Mouse (Mus musculus) limb, embryonic 13.5 days (tissue): ENCODE data around the gene Hlcs. TPM values are rescaled to one million over a fixed set of nuclear protein-coding genes. Genes with fewer than 3 reads are reported as not detected.
A peak's percentile ranks its signal among the peaks of the same experiment; 100 is the strongest.

ENCODE experiments used
- ATAC-seq: fragments of 200-750 bp; cut with Nextera tagmentation; 2 replicates; pipeline ENCODE4 v1.8.0; 2017; ENCODE audit warnings: low read depth, moderate number of reproducible peaks, moderate TSS enrichment; ENCODE audit not compliant: low FRiP score
- H3K27ac ChIP-seq: fragments of 300-500 bp; sonication (generic); 2 replicates; pipeline ENCODE4 v1.5.1; 2015; ENCODE audit warnings: inconsistent platforms, mild to moderate bottlenecking, moderate library complexity
- H3K27me3 ChIP-seq: fragments of 300-500 bp; sonication (generic); 2 replicates; pipeline ENCODE4 v1.6.1; 2015; ENCODE audit warnings: mild to moderate bottlenecking, inconsistent platforms
- H3K36me3 ChIP-seq: fragments of 300-500 bp; sonication (generic); 2 replicates; pipeline ENCODE4 v1.6.1; 2015; ENCODE audit warnings: inconsistent platforms, mild to moderate bottlenecking, moderate library complexity
- H3K4me1 ChIP-seq: fragments of 300-500 bp; sonication (generic); 2 replicates; pipeline ENCODE4 v1.6.1; 2015; ENCODE audit warnings: inconsistent platforms
- H3K4me2 ChIP-seq: fragments of 300-500 bp; sonication (generic); replicated peaks from 2 replicates; pipeline ENCODE4 v1.6.1; 2015; ENCODE audit warnings: inconsistent platforms, mild to moderate bottlenecking, moderate library complexity
- H3K4me3 ChIP-seq: fragments of 300-500 bp; sonication (generic); 2 replicates; pipeline ENCODE4 v1.5.1; 2015; ENCODE audit warnings: moderate library complexity, mild to moderate bottlenecking, inconsistent platforms
- H3K9ac ChIP-seq: fragments of 300-500 bp; sonication (generic); 2 replicates; pipeline ENCODE4 v1.6.1; 2015; ENCODE audit warnings: mild to moderate bottlenecking, inconsistent platforms
- H3K9me3 ChIP-seq: fragments of 300-500 bp; sonication (generic); 2 replicates; pipeline ENCODE4 v1.6.1; 2016; ENCODE audit warnings: inconsistent platforms
- WGBS: fragments of 180-500 bp; shearing (Covaris S2); methylation state at CpG from one replicate; pipeline ENCODE4 v1.1.7; 2015; 5-methylcytosine and 5-hydroxymethylcytosine counted together
- polyA plus RNA-seq: library from polyadenylated mRNA; unstranded; fragments of >200 nt; fragmentation: Nextera tagmentation; extraction: Ambion mirVana; gene quantifications from 2 replicates; pipeline ENCODE4 v1.2.1, GENCODE M21; 2015

The Hlcs gene
- polyA plus RNA-seq, 1 experiment from 2014 or later = 8.8 TPM

DNA sequence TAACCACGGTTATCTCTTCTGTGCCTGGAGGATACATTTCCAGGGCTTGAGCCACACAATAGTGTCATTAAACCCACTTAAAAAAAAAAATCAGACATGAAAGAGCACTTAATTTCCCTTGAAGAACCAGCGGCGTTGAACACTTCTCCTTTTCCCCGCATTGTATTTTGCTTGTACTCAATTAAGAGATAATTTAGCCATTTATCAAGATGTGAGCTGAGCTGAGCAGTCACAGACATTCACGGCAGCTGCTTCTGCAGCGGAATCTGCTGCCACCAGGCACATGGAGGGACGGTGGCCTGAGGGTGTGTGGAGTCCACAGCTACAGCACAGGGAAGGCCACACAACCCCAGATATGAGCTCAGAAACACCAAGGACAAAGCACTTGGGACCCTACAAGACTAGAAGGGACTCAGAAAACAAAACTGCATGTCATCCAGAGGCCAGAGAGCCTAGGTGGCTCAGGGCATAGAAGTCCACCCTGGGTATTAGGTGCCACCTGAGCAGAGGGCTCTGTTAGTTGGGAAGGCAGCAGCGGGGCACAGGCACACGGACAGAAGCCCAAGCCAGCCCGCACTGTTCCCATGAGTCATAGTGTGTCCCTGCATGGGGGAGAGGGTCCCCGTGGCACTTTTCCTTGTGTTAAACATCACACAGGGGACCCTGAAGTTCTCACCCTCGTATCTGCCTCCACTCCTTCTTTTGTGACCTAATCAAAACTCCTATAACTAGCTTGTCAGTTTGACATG lies 133.1 kb downstream of the Hlcs start:
- no peak for ATAC-seq
- Histone ChIP-seq H3K27ac (no peak overlapping the region), H3K4me2 (no peak overlapping the region), H3K9me3 (no peaks in the 10 kb centered on the region), H3K36me3 (no peaks in the 10 kb centered on the region), H3K4me3 (no peak overlapping the region), H3K4me1 (peaks cover 19% of the 10 kb centered on the region), H3K9ac (no peak overlapping the region), H3K27me3 (peaks cover 91% of the 10 kb centered on the region)
- WGBS = 47% methylated on average over 12 of the region's 12 CpGs

DNA sequence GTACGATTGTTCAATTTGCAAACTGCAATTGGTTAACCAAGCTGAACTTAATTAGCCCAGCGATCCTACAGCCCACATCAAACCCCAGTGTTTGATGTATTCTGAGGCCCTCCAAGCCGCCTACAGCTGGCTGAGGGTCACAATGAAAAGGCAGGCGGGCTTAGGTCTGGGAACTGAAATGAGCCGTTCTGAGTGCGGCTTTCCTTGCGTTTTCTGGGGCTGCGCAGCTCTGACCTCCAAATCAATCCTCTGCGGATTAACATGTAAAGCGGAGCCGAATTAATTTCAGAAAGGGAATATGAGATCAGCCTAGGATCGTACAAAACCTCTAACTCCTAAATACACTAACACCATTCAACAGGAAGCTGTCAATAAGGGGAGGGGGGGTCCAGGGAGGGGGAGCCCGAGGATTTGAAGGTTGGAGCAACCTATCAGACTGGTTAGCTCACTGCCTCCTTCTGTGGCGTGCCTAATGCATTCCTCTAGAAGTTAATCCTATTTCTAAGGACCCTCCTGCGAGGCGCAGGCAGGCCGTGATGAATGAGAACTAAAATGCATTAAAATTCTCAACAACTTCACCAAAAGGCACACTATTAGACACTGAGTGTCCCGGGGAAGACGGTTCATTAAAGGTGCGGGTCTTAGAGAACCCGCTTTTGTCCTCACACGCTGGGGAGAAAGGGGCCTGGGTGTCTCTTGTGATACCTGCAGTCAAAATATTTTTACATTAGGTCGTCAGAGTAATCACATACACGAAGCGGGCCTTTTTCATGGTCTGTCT lies 133.8 kb downstream of the Hlcs start:
- ATAC-seq = no peak
- no peak overlapping the region for H3K9ac ChIP-seq
- H3K27me3 ChIP-seq = peaks cover 93% of the 10 kb centered on the region
- H3K36me3 ChIP-seq = no peaks in the 10 kb centered on the region
- 17% methylated on average over 25 of the region's 25 CpGs for WGBS
- H3K4me2 ChIP-seq = peak overlapping the region; percentile 37
- H3K9me3 ChIP-seq = no peaks in the 10 kb centered on the region
- no peak overlapping the region for H3K27ac ChIP-seq
- H3K4me1 ChIP-seq = peaks cover 20% of the 10 kb centered on the region
- H3K4me3 ChIP-seq = no peak overlapping the region

DNA sequence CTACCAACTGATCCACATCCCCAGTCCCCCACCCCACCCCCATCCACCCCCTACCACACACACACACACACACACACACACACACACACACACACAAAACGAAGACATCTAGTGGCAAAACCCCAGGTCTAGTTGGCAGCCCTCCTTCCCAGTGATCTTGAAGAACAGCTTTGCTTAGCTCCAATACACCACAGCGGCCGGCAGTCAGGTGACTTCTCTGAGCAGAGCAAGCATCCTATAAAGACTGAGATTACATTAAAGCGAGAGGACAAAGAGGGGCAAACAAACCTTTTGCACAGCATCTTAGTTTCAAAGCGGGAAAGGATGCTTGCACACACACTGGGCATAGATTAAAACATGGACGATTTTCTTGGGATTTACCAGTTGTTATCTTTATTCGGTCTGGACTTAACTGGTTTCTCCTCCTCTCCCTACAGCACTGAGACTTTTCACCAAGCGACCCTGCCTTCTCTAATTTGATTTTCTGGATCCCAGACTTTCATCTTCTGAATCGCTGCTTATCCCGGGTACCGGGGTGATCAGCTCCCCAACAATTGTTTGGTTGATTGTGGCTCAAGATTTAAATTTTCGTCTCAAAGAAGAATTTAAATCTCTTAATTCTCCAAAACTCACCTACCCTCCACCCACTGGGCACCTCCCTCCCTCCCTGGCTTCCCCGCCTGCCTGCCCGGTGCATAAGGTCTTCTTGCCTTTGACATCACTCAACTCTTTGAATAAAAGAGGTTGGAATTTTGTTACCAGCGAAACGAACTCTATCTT lies 134.7 kb downstream of the Hlcs start:
- Histone ChIP-seq H3K4me2 (no peak overlapping the region), H3K9ac (no peak overlapping the region), H3K4me1 (peaks cover 24% of the 10 kb centered on the region), H3K27me3 (peaks cover 90% of the 10 kb centered on the region), H3K4me3 (no peak overlapping the region), H3K27ac (no peak overlapping the region), H3K9me3 (no peaks in the 10 kb centered on the region), H3K36me3 (no peaks in the 10 kb centered on the region)
- ATAC-seq = no peak
- 61% methylated on average over 16 of the region's 16 CpGs for WGBS

DNA sequence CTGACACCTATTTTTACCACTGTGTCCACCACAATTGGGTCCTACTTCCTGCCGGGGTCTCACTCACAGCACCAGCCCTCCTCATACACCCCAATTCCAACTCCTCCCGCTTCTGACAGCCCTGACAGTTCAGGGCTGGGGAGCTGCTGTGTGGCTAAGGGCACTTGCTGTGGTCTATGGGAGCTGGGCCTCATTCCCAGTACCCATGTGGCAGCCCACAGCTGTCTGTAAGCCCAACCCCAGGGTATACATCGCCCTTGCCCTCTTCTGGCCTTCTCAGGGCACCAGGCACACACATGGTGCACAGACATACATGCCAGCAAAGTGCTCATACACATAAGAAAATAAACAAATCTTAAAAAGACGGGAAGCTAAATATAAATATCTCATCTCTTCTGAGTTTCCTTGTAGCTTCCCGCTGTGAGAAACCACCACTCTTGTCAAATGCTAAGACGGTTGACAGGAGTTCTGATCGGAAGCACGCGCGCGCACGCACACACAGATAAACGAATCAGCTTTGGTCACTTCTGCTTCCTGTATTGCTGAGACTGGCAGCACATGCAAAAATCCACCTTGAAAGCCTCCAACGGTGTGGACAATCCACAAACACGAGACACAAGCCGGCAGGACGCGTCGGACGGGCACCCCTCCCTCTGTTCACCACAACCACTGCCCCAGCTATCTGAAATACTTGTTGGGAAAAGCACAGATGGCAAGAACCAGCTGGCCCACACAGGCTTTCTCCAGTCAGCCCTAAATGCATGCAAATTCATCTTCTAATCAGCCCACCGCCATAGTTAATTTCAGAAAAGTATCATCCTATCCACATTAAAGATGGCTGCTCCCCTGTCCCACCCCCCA lies 136.1 kb downstream of the Hlcs start:
- WGBS = 91% methylated on average over 21 of the region's 21 CpGs
- peaks cover 24% of the 10 kb centered on the region for H3K4me1 ChIP-seq

DNA sequence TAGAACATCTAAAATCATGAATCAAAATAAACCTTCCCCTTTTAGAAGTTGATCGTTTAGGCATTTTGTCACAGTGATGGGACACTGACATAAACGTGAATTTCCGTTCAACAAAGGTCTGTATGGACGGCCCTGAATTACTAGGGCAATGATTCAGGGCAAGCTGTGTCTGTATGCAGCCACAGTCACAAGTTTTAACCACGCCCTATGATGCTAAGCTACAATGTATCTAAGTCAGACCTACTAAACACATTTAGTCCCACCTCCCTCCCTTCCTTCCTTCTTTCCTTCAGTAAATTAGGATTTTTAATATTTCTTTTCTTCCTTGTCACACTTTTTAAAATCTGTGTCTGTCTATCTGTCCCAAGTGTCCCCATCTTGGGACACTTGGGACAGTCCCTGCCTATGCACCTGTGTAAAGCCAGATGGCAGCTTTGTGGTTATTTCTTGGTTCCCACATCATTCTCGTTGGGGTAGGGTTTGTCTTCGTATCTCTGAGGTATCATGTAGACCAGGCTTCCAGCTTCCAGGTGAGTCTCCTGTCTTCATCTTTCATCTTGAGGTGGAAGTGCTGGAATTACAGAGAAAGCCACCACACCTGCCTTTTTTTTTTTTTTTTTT lies 137.9 kb downstream of the Hlcs start:
- Histone ChIP-seq H3K4me1 (peaks cover 24% of the 10 kb centered on the region), H3K4me2 (no peak overlapping the region), H3K27me3 (peaks cover 72% of the 10 kb centered on the region), H3K9me3 (no peaks in the 10 kb centered on the region), H3K4me3 (no peak overlapping the region), H3K36me3 (no peaks in the 10 kb centered on the region), H3K9ac (no peak overlapping the region), H3K27ac (no peak overlapping the region)
- no peak for ATAC-seq
- WGBS = 85% methylated on average over 7 of the region's 7 CpGs

More for the DNA sequence above, 136.1 kb downstream of the Hlcs start:
- Histone ChIP-seq H3K36me3 (no peaks in the 10 kb centered on the region), H3K9ac (no peak overlapping the region), H3K27me3 (peaks cover 81% of the 10 kb centered on the region), H3K27ac (no peak overlapping the region), H3K9me3 (no peaks in the 10 kb centered on the region), H3K4me3 (no peak overlapping the region), H3K4me2 (no peak overlapping the region)
- no peak for ATAC-seq

DNA sequence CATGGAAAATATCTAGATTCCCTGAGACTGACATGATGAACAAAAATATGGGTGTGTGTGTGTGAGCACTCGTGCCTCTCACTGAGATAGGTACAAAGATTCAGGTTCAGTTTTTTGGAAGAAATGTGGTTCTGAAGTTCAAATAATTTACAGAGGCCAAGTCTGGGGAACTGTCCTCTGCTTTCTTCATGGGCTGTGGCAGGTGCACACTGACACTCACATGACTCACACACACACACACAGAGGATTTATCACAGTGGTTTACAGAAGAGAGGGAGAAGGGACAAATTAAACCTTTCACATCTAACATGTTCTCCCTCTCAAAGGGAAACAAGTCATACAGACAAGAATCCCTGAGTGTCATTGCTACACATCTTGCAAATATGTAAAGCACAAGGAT lies 140.0 kb downstream of the Hlcs start:
- 100% methylated on average over 1 of the region's 1 CpGs for WGBS
- Histone ChIP-seq H3K27me3 (peaks cover 65% of the 10 kb centered on the region), H3K9me3 (no peaks in the 10 kb centered on the region), H3K4me3 (no peak overlapping the region), H3K9ac (no peak overlapping the region), H3K4me1 (0 out of 2 replicates have a peak, but pooled peaks cover 8% of the 10 kb centered on the region), H3K36me3 (no peaks in the 10 kb centered on the region; the same call in 1 of the 2 replicates), H3K27ac (no peak overlapping the region), H3K4me2 (no peak overlapping the region)
- no peak for ATAC-seq

DNA sequence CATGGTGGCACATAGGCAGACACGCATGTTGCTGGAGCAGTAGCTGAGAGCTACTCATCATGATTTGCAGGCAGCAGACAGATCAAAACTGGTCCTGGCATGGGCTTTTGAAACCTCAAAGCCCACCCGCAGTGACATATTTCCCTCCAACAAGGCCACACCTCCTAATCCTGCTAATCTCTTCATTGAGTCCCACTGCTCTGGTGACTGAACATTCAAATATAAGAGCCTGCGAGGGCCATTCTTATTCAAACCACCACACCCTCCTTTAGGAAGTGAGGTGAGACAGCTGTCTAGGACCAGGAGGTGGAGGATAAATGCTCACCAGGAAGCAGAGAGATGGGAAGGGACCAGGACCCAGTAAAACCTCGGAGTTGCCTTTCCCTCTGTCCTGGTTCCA lies 143.2 kb downstream of the Hlcs start:
- Histone ChIP-seq H3K27ac (no peak overlapping the region), H3K9me3 (no peaks in the 10 kb centered on the region), H3K4me1 (peaks cover 17% of the 10 kb centered on the region), H3K9ac (no peak overlapping the region), H3K4me3 (no peak overlapping the region), H3K27me3 (peaks cover 58% of the 10 kb centered on the region), H3K4me2 (no peak overlapping the region), H3K36me3 (no peaks in the 10 kb centered on the region; the same call in 1 of the 2 replicates)
- 52% methylated on average over 4 of the region's 4 CpGs for WGBS
- ATAC-seq = no peak

DNA sequence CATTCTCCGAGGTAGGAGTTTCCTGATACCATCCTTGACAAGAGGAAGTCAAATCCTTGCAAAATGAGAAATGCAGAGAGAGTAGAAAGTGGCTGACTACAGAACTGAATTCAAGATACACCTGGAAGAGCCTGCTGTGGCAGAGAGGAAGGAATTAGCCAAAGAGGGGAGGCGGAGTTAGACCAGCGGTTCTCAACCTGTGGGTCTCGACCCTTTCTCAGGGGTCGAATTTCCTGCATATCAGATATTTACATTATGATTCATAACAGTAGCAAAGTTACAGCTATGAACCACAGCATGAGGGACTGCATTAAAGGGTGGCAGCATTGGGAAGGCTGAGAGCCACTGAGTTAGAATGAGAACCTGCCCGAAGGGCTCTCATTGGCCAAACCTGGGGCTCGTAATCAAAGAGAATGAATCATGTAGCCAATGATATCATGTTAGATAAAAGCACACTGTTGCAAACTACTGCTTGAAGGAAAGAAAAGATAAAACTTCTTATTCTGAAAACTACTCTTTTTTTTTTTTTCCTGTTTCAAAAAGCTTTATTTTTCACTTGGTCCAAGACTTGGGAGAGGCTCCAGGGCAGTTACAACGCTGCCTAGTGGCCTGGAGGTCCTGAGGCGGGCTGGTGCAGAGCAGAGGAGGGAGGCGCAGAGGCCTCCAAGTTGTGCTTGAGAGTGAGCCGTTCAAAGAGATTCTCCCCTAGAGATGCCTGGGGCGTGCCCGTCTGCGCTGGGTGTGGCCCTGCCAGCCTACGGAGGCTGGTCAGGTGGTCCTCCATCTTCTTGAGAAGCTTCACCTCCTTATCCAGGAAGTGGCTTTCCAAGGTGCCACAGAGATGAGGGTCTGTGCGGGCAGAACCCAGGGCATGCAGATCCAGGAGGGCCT lies 144.5 kb downstream of the Hlcs start:
- Histone ChIP-seq H3K9ac (no peak overlapping the region), H3K4me3 (no peak overlapping the region), H3K36me3 (no peaks in the 10 kb centered on the region; the same call in 1 of the 2 replicates), H3K27ac (no peak overlapping the region), H3K4me1 (peaks cover 22% of the 10 kb centered on the region), H3K27me3 (peaks cover 56% of the 10 kb centered on the region), H3K4me2 (no peak overlapping the region), H3K9me3 (no peaks in the 10 kb centered on the region)
- no peak for ATAC-seq
- 90% methylated on average over 16 of the region's 16 CpGs for whole genome bisulfite sequencing

DNA sequence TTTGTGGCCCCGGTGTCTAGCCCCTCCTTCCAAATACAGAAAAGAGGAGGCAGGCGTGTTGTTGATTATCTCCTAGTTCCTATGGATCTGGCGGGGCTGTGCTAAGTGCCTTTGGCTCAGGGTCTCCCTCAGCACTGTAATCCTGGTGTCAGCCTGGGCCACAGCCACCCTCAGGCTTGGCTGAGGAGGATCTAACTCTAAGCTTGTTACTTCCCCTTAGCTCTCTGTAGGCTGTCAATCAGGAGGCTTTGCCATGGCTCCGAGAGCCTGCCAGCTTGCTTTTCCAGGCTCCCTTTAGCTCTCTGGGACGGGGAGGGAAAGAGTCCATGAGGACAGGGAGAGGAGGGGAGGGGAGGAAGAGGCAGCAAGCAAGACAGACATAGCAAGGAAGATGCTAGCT lies 148.4 kb downstream of the Hlcs start:
- H3K4me1 ChIP-seq = peaks cover 31% of the 10 kb centered on the region
- no peak overlapping the region for H3K4me2 ChIP-seq
- H3K36me3 ChIP-seq = no peaks in the 10 kb centered on the region; the same call in 1 of the 2 replicates
- H3K27ac ChIP-seq = no peak overlapping the region
- H3K9me3 ChIP-seq = no peaks in the 10 kb centered on the region
- H3K27me3 ChIP-seq = peaks cover 70% of the 10 kb centered on the region
- ATAC-seq = no peak
- H3K4me3 ChIP-seq = no peak overlapping the region
- WGBS = 19% methylated on average over 5 of the region's 5 CpGs
- H3K9ac ChIP-seq = no peak overlapping the region

DNA sequence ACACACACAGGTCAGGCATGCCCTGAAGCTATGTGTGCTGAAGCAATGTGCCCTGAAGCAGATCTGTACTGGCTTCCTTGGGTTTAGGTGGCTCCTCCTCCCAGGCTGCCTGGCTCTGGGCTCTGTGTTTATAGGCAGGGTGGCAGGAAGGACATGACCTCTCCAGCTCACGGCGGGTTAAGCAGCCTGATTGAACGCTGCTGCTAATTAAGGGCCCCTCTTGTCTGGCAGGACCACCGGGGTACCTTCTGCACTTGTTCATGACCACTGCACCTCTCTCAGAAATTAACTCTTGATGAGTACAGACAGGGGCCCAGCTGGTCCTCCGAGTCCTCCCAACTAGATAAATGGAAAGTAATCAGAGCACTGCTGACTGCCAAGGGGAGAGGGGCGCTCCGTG lies 149.1 kb downstream of the Hlcs start:
- H3K27ac ChIP-seq = no peak overlapping the region
- H3K4me2 ChIP-seq = peak overlapping the region; percentile 9; the same call in 1 of the 2 replicates
- 8% methylated on average over 7 of the region's 7 CpGs for WGBS
- H3K4me3 ChIP-seq = no peak overlapping the region
- no peaks in the 10 kb centered on the region; the same call in 1 of the 2 replicates for H3K36me3 ChIP-seq
- peaks cover 73% of the 10 kb centered on the region for H3K27me3 ChIP-seq
- ATAC-seq = no peak
- no peaks in the 10 kb centered on the region for H3K9me3 ChIP-seq
- peaks cover 31% of the 10 kb centered on the region for H3K4me1 ChIP-seq
- no peak overlapping the region for H3K9ac ChIP-seq
